Mouse (Mus musculus) myocyte (in vitro differentiated cells): ENCODE measurements around the gene Vmn1r7.

Source experiments
- POLR2A ChIP-seq: IDR thresholded peaks from one replicate; pipeline ENCODE4 v1.6.1; 2011; ENCODE audit warnings: low read depth, mild to moderate bottlenecking, control low read depth, moderate library complexity; ENCODE audit not compliant: insufficient read length
- TCF12 ChIP-seq: IDR thresholded peaks from one replicate; pipeline ENCODE4 v1.6.1; 2011; ENCODE audit warnings: mild to moderate bottlenecking, control low read depth; ENCODE audit not compliant: poor library complexity, insufficient read depth, severe bottlenecking

- no peak for TF ChIP-seq POLR2A
- TF ChIP-seq TCF12, result no peak
These were observed 6.9 kb upstream of the Vmn1r7 start, which contains the start of gene Vmn1r8 for GRCm38 (mm10) chr6:57031984-57032383.
